Mouse (Mus musculus): ENCODE measurements at regions not wholly inside any gene's neighbourhood (a gene's known extent, or its start where the extent isn't known, plus 50 kb on each side); places are given as distances from the start of the nearest gene placed in this dataset.

DNA sequence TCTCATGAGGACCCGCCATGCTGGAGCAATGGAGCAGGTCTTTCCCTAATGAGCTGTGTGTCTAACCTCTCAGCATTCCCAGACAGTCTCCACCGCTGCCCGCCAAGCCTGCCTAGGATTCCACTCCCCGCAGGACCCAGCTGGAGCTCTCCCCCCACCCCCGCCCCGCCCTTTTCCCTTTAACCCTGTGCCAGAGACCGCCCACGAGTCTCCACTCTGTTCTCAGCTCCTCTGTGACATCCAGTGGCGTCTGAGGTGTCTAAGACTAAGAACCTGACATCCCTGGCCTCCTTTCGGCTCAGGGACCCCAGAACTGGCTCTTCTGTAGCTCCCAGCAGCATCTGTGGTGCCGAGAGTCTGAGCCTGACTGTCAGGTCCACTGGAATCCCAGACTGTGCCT is 50.9 kb upstream of the Tpp2 start:
- no peak for DNase-seq

DNA sequence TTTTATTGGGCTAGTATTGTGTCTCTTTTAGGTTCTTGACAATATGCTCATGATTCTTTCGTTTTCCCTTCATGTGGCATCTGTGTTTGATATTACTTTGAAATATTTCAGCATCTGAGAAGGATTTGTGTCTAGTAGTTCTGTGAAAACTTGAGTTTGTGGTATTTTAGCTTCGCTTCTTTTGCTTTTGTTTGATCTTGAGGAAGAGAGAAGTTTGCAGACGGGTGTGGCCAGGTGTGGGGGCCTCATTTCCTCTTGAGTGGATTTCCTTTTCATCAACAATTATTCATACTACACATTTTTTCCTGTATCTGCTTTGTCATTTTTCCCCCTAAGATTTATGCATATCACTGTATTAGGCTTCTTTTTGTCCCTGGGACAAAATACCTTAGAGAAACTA is 52.8 kb upstream of the Uxs1 start:
- DNase-seq, result no peak

DNA sequence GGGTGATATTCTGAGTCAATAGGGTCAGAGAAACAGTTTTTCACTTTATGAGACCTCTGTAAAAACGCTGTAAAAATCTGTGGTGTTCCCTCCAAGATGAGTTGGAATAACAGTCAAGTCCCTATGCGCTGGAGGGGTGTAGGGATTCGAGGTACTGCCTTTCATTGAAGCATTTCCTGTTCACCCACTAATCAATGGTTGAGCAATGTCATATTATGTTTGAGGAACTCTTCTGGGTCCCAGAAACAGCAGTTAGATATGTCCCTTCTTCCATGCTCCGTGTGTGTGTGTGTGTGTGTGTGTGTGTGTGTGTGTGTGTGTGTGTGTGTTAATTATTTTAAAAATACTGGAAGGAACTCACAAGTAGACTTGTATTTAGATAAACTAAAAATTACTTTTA is 52.3 kb upstream of the Uxs1 start:
- DNase-seq, result no peak

DNA sequence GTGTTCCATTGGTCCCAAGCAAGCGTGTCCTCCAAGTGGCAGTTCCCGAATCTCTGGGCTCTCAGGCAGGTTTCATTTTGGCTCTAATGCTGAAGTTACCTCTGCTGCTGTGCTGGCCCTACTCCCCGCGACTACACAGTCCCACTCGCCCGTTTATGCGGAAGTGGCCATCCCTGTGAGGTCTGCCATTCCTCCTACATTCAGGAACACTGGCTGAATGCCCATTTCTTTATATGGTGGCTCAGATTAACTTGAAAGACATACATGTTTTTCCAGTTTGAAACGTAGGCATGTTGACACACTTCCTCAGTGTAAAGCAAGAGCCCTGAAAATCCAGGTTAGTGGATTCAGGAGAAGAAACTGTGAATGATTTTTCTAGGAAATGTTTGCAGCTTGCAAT is 51.6 kb upstream of the Uxs1 start:
- no peak for DNase-seq

DNA sequence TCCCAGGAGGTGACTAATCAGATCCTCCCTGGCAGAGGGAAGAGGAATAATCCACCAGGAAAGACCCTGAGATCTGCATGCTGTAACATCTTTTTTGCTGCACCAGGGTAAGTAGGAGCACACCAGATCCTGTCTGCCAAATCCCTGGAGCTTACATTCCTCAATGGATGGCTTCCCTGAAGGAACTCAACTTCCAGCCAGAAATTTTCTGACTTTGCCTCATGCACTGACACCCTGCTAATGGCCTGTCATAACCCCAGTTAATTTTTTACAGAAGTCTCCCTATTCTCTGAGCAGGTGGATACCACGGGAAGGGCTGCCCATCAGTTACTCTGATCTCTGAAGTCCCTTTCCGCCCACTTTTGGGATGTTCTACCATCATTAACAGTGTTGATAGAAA is 50.6 kb upstream of the Uxs1 start:
- peak in 1 of 2 experiments; percentile 10 for DNase-seq

DNA sequence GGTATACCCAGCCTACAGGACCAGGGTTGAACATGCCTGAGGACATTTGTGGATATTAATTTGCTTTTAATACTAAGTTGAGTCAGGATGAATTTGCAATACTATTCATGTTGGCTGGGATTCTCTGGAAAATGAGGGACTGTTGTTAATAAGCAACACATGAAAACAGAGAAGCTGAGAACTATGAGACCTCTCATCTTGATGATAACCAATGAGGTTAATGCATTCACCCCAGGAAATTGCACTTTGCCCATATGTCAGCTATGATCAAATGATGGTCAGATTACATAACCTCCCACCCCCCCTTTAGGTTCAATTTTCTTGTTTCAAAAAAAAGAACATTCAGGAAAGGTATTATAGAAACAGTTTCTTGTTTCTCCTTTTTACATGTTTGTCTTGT is 50.1 kb upstream of the Uxs1 start:
- peak in 1 of 2 experiments; percentile 12 for DNase-seq
